ENCODE assay signal across 9 mouse cellular contexts in the genomic region with DNA sequence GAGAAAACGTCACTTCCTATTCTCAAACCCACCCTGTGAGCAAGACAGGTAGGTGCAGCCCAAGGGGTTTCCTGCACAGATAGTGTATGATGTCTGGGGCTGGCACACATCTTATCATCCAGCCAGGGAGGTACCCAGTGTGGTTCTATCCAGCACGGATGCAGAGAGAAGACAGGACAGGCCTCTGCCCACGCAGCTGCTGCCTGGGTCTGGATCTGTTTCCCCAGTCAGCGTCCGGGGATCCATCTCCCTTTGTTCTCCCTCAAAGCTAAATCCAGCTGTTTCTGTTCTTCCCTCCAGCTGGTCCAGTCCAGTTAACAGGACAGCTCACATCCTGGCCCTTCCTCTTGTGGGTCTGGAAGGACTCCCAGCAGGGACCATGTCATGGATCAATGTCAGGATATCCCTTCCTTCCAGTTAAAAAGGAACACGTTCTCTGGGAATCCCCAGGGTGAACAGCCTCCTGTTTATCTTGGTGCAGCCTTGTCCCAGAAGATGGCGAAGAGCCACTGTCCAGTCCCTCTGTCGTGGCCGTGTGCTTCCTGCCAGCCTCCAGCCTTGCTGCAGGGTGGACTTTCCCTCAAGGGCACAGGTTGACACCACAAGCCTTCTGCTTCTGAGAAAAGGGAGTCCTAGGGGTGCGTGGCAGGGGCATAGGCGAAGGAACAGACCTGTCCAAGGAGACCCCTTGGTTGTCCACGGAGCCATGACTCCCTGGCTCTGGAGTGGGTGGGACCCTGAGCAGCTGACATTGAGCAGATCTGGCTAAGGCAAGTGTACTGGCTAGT.
DNase-seq lines count a peak whose midpoint lies in the region; ATAC-seq and TF ChIP-seq lines count a peak whose summit lies in the region.
"Had no signal": no experiment of that assay in that cellular context is flagged by ENCODE, and none has a peak within 500 bp of the region (broad histone marks: within the 10 kb centered on the region; RNA-seq: fewer than 3 reads in every experiment).

No protein-coding gene starts in this region.

- intact Hi-C loops in gastrocnemius, postnatal 14 days (cut with DNase I; ENCODE audit: low total_unique reads), result no loop called here

- peak; percentile 55 for DNase-seq in adrenal gland, postnatal 14 days
- DNase-seq in gastrocnemius, postnatal 14 days, result peak; percentile 55
- DNase-seq in kidney, adult 2 months, result peak; percentile 81
- DNase-seq in lung, postnatal 14 days, result peak; percentile 54
- DNase-seq in frontal cortex, postnatal 36 days (ENCODE audit: low spot score in 2 of 2), result no peak
- DNase-seq: thymus, postnatal 14 days had no signal

- H3K4me1 ChIP-seq in kidney, adult 2 months (ENCODE audit: control insufficient read depth, insufficient read depth, low read length), result no peaks in the 10 kb centered on the region

- no peak overlapping the region for H3K4me3 ChIP-seq in kidney, adult 2 months (ENCODE audit: insufficient read depth, low read depth, low read length)
- H3K4me3 ChIP-seq: forebrain, embryonic 12.5 days had no signal

- ATAC-seq in monocyte, adult 5-6 weeks (replicated peaks; ENCODE audit: insufficient number of reproducible peaks, low FRiP score, low TSS enrichment, poor library complexity, severe bottlenecking), result no peak
- ATAC-seq in megakaryocyte progenitor cell, adult 5-6 weeks (replicated peaks; ENCODE audit: poor library complexity), result no peak

- no peaks in the 10 kb centered on the region for H3K27me3 ChIP-seq in kidney, adult 2 months (replicated peaks; ENCODE audit: control insufficient read depth, insufficient read depth, low read length)

- no peak for TF ChIP-seq POLR2A in kidney, adult 2 months (IDR thresholded peaks at IDR 0.05; ENCODE audit: low read depth, low read length)

- H3K27ac ChIP-seq in kidney, adult 2 months (ENCODE audit: insufficient read depth, low read depth, low read length), result no peak overlapping the region
- H3K27ac ChIP-seq: forebrain, embryonic 12.5 days had no signal

- WGBS in kidney, adult 2 months, result 50% methylated on average over 12 of the region's 12 CpGs

- TF ChIP-seq CTCF in kidney, adult 2 months (conservative IDR thresholded peaks at IDR 0.05; ENCODE audit: insufficient read depth, insufficient read length, low read depth, low read length), result no peak

- H3K36me3 ChIP-seq in kidney, adult 2 months (ENCODE audit: control insufficient read depth, insufficient read depth, low read length), result no peaks in the 10 kb centered on the region
- H3K36me3 ChIP-seq: forebrain, embryonic 12.5 days had no signal

Comparison
In these comparisons a context has a peak if more than half of its experiments do, and no peak if none do; other contexts are left out.
1. DNase-seq: peak in adrenal gland, postnatal 14 days (single experiment), gastrocnemius, postnatal 14 days (single experiment), kidney, adult 2 months (single experiment) and lung, postnatal 14 days (single experiment); none in frontal cortex, postnatal 36 days (0 of 2).